Mouse (Mus musculus) embryonic facial prominence, embryonic 12.5 days (tissue): ENCODE data around the gene Tapbp. TPM values are rescaled to one million over a fixed set of nuclear protein-coding genes. Genes with fewer than 3 reads are reported as not detected.
"Not testable (repeated sequence)": the region's sequence is repeated elsewhere in the genome, so short reads cannot be mapped to it uniquely, and the experiment has no call there.

ENCODE experiments used
- ATAC-seq: fragments of 200-750 bp; cut with Nextera tagmentation; 2 replicates; pipeline ENCODE4 v1.8.0; 2017; ENCODE audit not compliant: insufficient number of reproducible peaks, insufficient read depth, low FRiP score, low TSS enrichment
- H3K27ac ChIP-seq: fragments of 300-500 bp; sonication (generic); 2 replicates; pipeline ENCODE4 v1.5.1; 2016; ENCODE audit warnings: mild to moderate bottlenecking
- H3K27me3 ChIP-seq: fragments of 300-500 bp; sonication (generic); 2 replicates; pipeline ENCODE4 v1.6.1; 2016; ENCODE audit warnings: mild to moderate bottlenecking, moderate library complexity
- H3K36me3 ChIP-seq: fragments of 300-500 bp; sonication (generic); 2 replicates; pipeline ENCODE4 v1.6.1; 2016; ENCODE audit warnings: mild to moderate bottlenecking
- H3K4me1 ChIP-seq: fragments of 300-500 bp; sonication (generic); 2 replicates; pipeline ENCODE4 v1.6.1; 2016
- H3K4me2 ChIP-seq: fragments of 300-500 bp; sonication (generic); replicated peaks from 2 replicates; pipeline ENCODE4 v1.6.1; 2016; ENCODE audit warnings: mild to moderate bottlenecking, moderate library complexity
- H3K4me3 ChIP-seq: fragments of 300-500 bp; sonication (generic); 2 replicates; pipeline ENCODE4 v1.5.1; 2016; ENCODE audit warnings: mild to moderate bottlenecking
- H3K9ac ChIP-seq: fragments of 300-500 bp; sonication (generic); 2 replicates; pipeline ENCODE4 v1.6.1; 2016; ENCODE audit warnings: mild to moderate bottlenecking, moderate library complexity
- H3K9me3 ChIP-seq: fragments of 300-500 bp; sonication (generic); 2 replicates; pipeline ENCODE4 v1.6.1; 2016; ENCODE audit warnings: mild to moderate bottlenecking, moderate library complexity
- WGBS: fragments of 180-500 bp; shearing (Covaris S2); methylation state at CpG from one replicate; pipeline ENCODE4 v1.1.7; 2016; 5-methylcytosine and 5-hydroxymethylcytosine counted together
- polyA plus RNA-seq: library from polyadenylated mRNA; unstranded; fragments of >200 nt; fragmentation: Nextera tagmentation; extraction: Ambion mirVana; gene quantifications from 2 replicates; pipeline ENCODE4 v1.2.1, GENCODE M21; 2016

Tapbp gene
- 20.0 and 25.0 TPM in 2 replicates for polyA plus RNA-seq

DNA sequence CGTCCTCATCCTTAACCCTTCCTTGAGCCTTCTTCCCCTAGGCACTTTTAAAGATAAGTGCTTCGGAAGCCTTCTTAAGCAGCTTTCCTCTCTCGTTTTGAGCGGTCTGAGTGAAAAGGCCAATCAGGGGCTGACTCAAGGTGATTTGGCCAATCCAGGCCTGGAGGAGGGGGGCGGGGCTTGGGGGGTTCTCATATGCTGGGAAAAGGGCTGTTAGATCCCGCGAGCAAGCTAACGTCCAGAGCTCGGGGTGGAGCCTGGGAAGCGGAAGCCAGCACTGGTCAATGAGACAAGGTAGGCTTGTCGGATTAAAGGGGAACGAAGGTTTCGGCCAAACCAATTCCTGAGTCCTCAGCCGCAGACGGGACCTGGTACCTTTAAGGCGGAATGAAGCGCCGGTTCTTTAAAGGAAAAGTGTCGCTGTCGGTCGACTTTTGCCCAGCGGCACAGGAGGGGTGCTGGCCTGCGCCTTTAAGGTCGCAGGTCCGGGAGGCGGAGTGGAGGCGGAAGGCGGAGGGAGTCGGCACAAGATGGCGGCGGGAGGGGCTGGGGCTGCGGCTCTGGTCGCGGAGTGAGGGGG is at the start of gene Tapbp, which contains the start of gene Zbtb22:
TSS of gene Tapbp (plus strand) at position 229 of the 580 bp plus-strand sequence.
TSS of gene Zbtb22 (plus strand) at position 234 of the 580 bp plus-strand sequence.
- Histone ChIP-seq H3K27ac (peak within 1 kb of the TSS; percentile 79), H3K27me3 (0 out of 2 replicates have a peak, but pooled peaks cover 2% of the 10 kb centered on the region), H3K9me3 (no peaks in the 10 kb centered on the region), H3K36me3 (peaks cover 49% of the 10 kb centered on the region), H3K4me1 (peaks cover 35% of the 10 kb centered on the region), H3K4me3 (peak within 1 kb of the TSS; percentile 51), H3K9ac (peak within 1 kb of the TSS; percentile 40), H3K4me2 (peak within 1 kb of the TSS; percentile 54)
- WGBS, result under 1% methylated on average over 31 of the region's 34 CpGs
- peak; percentile 90 for ATAC-seq

DNA sequence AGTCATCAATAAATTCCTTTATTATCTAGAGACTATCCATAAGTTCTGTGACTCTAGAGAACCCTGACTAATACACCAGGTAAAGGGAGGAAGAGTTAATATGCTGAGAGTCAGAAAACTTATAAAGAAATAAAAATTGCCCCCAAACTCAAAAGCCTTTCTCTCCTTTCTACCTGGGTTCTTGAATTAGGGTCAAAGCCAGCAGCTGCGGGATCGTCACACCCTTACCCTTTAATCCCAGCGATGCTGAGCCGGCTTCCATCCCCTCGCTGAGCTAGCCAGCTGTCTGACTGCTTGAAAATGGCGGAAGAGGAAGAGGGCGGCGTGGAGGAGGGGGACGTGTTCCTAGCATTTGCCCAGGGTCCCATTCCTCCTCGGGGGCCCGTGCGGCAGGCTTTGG is 42.2 kb upstream of the Tapbp start, which contains the start of gene Gm7029:
TSS of gene Gm7029 (plus strand) at position 301 of the 400 bp plus-strand sequence.
- not testable (repeated sequence) for H3K4me3 ChIP-seq, H3K27me3 ChIP-seq, H3K4me2 ChIP-seq, H3K9me3 ChIP-seq, H3K27ac ChIP-seq, H3K9ac ChIP-seq, H3K4me1 ChIP-seq, ATAC-seq
- H3K36me3 ChIP-seq, result peaks cover 23% of the 10 kb centered on the region
- WGBS, result 69% methylated on average over 4 of the region's 12 CpGs

DNA sequence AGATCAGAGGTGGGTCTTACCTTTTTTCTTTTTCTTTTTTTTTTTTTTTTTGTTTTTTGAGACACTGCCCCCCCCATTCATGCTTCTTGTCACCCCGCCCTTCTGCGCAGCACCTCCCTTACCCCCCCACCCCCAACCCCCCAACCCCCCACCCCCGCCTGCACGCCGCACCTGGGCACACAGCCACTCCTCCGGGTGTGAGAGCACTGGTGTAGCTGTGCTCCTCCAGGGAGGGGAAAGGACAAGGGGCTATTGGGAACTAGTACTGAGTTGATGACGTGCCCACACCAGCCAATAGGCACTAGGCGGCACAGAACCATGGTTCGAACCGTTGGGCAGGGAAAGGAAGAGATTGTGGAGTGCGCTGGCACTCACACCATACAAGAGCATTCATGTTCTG is 41.3 kb upstream of the Tapbp start:
- H3K36me3 ChIP-seq, result peaks cover 26% of the 10 kb centered on the region
- no peak overlapping the region for H3K9ac ChIP-seq
- H3K4me1 ChIP-seq, result no peaks in the 10 kb centered on the region
- 81% methylated on average over 11 of the region's 11 CpGs for WGBS
- H3K4me2 ChIP-seq, result no peak overlapping the region
- H3K27ac ChIP-seq, result no peak overlapping the region
- no peak overlapping the region for H3K4me3 ChIP-seq
- no peaks in the 10 kb centered on the region for H3K27me3 ChIP-seq
- ATAC-seq, result no peak
- H3K9me3 ChIP-seq, result no peaks in the 10 kb centered on the region

DNA sequence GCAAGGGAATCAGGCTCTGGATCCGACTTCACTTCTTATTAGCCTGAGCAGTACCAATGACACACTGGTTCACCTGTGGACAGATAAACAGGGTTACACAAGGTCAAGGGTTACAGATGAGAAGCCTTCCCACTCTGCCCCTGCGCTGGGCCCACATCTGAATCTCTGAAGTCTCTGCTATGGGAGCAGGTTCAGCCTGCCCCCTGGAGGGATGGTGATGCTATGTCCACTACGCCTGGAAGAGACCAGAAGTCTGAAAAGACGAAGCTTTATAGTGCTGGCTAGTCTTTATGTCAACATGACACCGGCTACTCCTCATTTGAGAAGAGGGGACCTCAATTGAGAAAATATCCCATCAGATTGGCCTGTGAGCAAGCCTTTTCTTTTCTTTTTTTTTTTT is 39.9 kb upstream of the Tapbp start:
- not testable (repeated sequence) for H3K4me3 ChIP-seq, ATAC-seq
- 79% methylated on average over 5 of the region's 5 CpGs for WGBS

DNA sequence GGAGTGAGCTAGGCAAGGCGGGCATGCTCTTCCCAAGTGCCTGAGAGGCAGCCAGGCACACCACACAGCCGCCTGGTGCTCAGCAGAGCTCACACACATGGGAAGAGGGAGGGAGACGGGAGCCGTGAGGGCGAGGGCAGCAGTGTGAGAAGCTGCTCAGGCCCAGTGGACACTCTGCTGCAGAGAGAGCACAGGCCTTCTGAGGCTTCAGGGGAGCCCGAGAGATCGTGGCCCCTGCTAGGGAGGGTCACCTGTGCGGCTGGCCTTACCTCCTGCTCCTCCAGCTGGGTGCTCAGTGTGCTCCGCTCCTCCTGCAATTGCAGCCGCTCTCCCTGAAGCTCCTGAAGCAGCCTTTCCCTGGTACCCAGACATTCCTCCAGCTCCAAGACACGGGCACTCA is 31.4 kb upstream of the Tapbp start:
- H3K36me3 ChIP-seq, result peaks cover 37% of the 10 kb centered on the region
- not testable (repeated sequence) for H3K27me3 ChIP-seq, H3K4me1 ChIP-seq, H3K4me3 ChIP-seq, H3K27ac ChIP-seq, ATAC-seq, H3K9me3 ChIP-seq, H3K9ac ChIP-seq, H3K4me2 ChIP-seq
- WGBS, result 90% methylated on average over 10 of the region's 11 CpGs

More for the DNA sequence above, 39.9 kb upstream of the Tapbp start:
- not testable (repeated sequence) for H3K9ac ChIP-seq, H3K4me1 ChIP-seq, H3K27ac ChIP-seq, H3K27me3 ChIP-seq, H3K4me2 ChIP-seq, H3K9me3 ChIP-seq
- H3K36me3 ChIP-seq, result peaks cover 33% of the 10 kb centered on the region

DNA sequence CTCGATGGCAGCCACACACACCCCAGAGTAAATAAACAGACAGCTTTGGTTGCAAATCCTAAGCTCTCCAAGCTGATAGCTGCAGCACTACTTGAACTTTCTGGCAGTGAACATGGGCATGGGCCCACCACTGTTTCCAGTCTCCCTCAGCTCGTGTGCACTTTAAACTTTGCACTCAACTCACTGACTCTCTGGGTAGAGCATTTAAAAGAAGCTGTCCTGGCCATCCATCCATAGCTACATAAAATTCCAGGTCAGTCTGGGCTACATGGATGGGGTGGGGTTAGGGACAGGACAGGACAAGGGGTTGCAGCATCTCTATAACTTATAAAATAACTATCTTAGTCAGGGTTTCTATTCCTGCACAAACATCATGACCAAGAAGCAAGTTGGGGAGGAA is 27.9 kb upstream of the Tapbp start:
- Histone ChIP-seq H3K4me2 (peak overlapping the region; percentile 26), H3K36me3 (peaks cover 17% of the 10 kb centered on the region), H3K4me1 (peaks cover 10% of the 10 kb centered on the region)
- 68% methylated on average over 2 of the region's 2 CpGs for WGBS
- not testable (repeated sequence) for H3K9me3 ChIP-seq, H3K27me3 ChIP-seq, ATAC-seq, H3K4me3 ChIP-seq, H3K9ac ChIP-seq, H3K27ac ChIP-seq

DNA sequence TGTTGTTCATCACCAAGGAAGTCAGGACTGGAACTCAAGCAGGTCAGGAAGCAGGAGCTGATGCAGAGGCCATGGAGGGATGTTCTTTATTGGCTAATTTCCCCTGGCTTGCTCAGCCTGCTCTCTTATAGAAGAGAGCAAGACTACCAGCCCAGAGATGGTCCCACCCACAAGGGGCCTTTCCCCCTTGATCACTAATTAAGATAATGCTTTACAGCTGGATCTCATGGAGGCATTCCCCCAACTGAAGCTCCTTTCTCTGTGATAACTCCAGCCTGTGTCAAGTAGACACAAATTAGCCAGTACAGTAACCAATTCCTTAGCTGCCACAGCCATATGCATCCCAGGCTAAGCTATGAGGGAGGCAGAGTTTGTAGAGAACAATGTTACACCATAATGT is 27.5 kb upstream of the Tapbp start:
- not testable (repeated sequence) for H3K4me3 ChIP-seq, H3K27me3 ChIP-seq, H3K9ac ChIP-seq, ATAC-seq, H3K9me3 ChIP-seq, H3K27ac ChIP-seq
- Histone ChIP-seq H3K4me1 (peaks cover 10% of the 10 kb centered on the region), H3K4me2 (peak overlapping the region; percentile 26), H3K36me3 (peaks cover 15% of the 10 kb centered on the region)

DNA sequence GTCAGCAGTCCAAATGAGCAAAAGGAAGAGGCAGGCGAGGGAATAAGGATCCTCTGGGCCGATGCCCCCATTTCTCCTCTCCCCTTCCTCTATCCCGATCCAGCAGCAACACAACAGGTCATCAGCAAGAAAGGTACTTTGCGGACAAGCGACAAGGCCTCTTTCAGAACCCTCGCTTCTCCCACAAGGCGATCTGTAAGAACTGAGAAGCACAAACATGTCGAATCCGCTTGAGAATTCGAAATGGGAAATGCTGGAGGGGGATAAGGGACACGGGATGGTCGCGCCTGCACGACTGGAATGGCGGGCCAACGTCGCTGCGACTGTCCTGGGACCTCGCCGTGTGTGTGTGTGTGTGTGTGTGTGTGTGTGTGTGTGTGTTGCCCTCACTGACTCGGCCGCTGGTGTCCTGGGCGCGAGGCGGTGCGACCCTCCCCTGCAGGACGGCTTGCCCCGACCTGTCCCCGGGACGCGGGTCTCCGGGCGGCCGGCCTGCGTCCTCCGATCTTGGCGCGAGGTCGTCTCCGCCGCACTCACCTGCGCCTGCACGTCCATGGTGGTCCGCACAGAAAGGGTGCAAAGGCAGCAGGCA is 25.7 kb upstream of the Tapbp start:
- peak overlapping the region; percentile 78 for H3K4me3 ChIP-seq
- H3K4me1 ChIP-seq, result peaks cover 10% of the 10 kb centered on the region
- not testable (repeated sequence) for H3K36me3 ChIP-seq, H3K27me3 ChIP-seq, H3K9me3 ChIP-seq
- 0% methylated on average over 37 of the region's 44 CpGs for WGBS
- peak overlapping the region; percentile 76 for H3K27ac ChIP-seq
- peak; percentile 39 for ATAC-seq
- H3K4me2 ChIP-seq, result peak overlapping the region; percentile 64
- peak overlapping the region; percentile 70 for H3K9ac ChIP-seq

DNA sequence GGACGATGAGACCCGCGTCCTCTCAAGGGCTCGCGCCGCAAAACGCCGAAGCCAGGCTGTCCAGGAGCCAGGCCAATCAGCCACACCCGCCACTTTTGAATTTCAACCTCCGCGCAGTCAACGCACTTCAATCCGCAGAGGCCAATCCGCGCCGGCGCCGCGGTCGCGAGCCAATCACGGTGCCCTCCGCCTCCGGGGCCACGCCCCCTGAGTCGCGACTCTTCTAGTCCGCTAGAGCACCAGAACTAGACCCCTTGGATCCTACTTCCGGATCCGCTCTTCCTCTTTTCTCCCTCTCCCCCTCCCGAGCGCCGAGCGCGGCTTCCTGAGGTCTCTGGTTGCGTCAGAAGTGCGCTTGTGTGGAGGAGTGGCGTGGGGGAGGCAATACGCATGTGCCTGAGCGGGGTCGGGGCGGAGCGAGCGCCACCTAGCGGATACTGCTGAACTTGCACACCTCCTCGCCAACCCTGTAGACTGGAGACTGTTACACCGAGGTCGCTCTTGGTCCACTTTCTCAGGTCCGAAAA is 25.1 kb upstream of the Tapbp start, which contains the start of gene Kifc1:
TSS of gene Kifc1 (minus strand) at position 129 of the 527 bp plus-strand sequence.
- peak within 1 kb of the TSS; percentile 78 for H3K4me3 ChIP-seq
- no peaks in the 10 kb centered on the region for H3K27me3 ChIP-seq
- peak within 1 kb of the TSS; percentile 70 for H3K9ac ChIP-seq
- peak within 1 kb of the TSS; percentile 76 for H3K27ac ChIP-seq
- peak within 1 kb of the TSS; percentile 64 for H3K4me2 ChIP-seq
- H3K36me3 ChIP-seq, result peaks cover 4% of the 10 kb centered on the region
- peak; percentile 98 for ATAC-seq
- no peaks in the 10 kb centered on the region for H3K9me3 ChIP-seq
- H3K4me1 ChIP-seq, result peaks cover 10% of the 10 kb centered on the region
- 1% methylated on average over 49 of the region's 49 CpGs for WGBS

DNA sequence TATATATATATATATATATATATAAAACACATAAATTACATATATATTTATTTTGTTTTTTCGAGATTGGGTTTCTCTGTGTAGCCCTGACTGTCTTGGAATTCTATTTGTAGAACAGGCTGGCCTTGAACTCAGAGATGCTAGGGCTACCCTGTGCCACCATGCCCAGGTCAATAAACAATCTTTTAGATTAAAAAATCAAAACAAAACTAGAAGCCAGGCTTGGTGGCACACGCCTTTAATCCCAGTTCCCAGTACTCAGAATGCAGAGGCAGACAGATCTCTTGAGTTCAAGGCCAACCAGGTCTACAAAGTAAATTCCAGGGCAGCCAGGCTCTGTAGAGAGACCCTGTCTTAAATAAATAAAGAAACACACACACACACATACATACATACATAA is 24.3 kb upstream of the Tapbp start:
- WGBS, result 69% methylated on average over 2 of the region's 2 CpGs
- H3K27me3 ChIP-seq, result no peaks in the 10 kb centered on the region
- no peak overlapping the region for H3K27ac ChIP-seq
- no peak overlapping the region for H3K9ac ChIP-seq
- no peaks in the 10 kb centered on the region for H3K36me3 ChIP-seq
- H3K4me3 ChIP-seq, result no peak overlapping the region
- no peak overlapping the region for H3K4me2 ChIP-seq
- no peak for ATAC-seq
- peaks cover 10% of the 10 kb centered on the region for H3K4me1 ChIP-seq
- H3K9me3 ChIP-seq, result no peaks in the 10 kb centered on the region

DNA sequence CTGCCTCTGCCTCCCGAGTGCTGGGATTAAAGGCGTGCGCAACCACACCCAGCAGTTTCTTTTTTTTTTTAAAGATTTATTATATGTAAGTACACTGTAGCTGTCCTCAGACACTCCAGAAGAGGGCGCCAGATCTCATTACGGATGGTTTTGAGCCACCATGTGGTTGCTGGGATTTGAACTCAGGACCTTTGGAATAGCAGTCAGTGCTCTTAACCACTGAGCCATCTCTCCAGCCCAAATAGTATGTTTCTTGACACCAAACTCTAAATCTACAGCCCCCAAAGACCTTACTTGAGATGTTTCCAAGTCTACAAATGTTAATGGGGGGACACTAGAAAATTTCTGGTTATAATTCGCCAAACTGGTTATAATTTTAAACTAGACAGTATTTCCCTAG is 23.8 kb upstream of the Tapbp start:
- ATAC-seq, H3K9me3 ChIP-seq, H3K27me3 ChIP-seq, H3K9ac ChIP-seq, H3K27ac ChIP-seq, H3K4me2 ChIP-seq, H3K4me3 ChIP-seq, H3K36me3 ChIP-seq: not testable (repeated sequence)
- 72% methylated on average over 6 of the region's 6 CpGs for WGBS
- peaks cover 10% of the 10 kb centered on the region for H3K4me1 ChIP-seq

DNA sequence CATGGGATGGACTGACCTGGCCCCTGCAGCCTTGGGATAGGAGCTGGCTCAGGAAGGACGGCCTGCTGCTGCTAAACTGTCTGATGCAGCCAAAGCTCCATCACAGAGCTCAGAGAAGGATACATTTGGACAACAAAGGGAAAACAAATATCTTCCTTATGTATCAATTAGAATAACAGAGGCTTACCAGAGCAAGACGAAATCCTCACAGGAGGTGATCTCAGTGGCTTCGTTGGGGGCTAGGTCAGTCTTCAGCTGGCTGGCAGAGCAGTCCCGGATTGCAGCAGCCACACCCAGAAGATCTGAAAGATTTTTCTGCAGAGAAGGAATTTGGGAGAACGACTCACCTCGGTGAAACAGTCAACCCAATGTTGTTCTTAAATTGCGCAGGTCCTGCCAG is 23.3 kb upstream of the Tapbp start:
- 22% methylated on average over 7 of the region's 7 CpGs for WGBS
- no peak overlapping the region for H3K4me3 ChIP-seq
- H3K27ac ChIP-seq, result no peak overlapping the region
- no peaks in the 10 kb centered on the region for H3K27me3 ChIP-seq
- no peaks in the 10 kb centered on the region for H3K9me3 ChIP-seq
- H3K9ac ChIP-seq, result no peak overlapping the region
- H3K36me3 ChIP-seq, result no peaks in the 10 kb centered on the region
- H3K4me2 ChIP-seq, result no peak overlapping the region
- peaks cover 10% of the 10 kb centered on the region for H3K4me1 ChIP-seq
- no peak for ATAC-seq
